Mouse (Mus musculus) adrenal gland, adult 2 months (tissue): ENCODE data around the gene Rbms2. TPM values are rescaled to one million over a fixed set of nuclear protein-coding genes. Genes with fewer than 3 reads are reported as not detected.
"Not testable (repeated sequence)": the region's sequence is repeated elsewhere in the genome, so short reads cannot be mapped to it uniquely, and the experiment has no call there.

Source experiments
- DNase-seq: peaks from one replicate; pipeline ENCODE4 v3.0.0; 2021
- polyA plus RNA-seq: library from polyadenylated mRNA; depleted of rRNA; stranded (reverse); fragments of >200 nt; gene quantifications from 2 replicates; pipeline ENCODE4 v1.2.3, GENCODE M21; 2012
- total RNA-seq, 2 experiments: library from RNA; stranded (reverse); gene quantifications; 2 replicates each; pipeline ENCODE4 v1.2.3; 2021

Gene Rbms2
- total and polyA plus RNA-seq, 3 experiments = 99.3 to 130 (median 124) TPM

- no peak for DNase-seq
These were observed 13.0 kb upstream of the Rbms2 start for GRCm38 (mm10) chr10:128193113-128193512.

DNA sequence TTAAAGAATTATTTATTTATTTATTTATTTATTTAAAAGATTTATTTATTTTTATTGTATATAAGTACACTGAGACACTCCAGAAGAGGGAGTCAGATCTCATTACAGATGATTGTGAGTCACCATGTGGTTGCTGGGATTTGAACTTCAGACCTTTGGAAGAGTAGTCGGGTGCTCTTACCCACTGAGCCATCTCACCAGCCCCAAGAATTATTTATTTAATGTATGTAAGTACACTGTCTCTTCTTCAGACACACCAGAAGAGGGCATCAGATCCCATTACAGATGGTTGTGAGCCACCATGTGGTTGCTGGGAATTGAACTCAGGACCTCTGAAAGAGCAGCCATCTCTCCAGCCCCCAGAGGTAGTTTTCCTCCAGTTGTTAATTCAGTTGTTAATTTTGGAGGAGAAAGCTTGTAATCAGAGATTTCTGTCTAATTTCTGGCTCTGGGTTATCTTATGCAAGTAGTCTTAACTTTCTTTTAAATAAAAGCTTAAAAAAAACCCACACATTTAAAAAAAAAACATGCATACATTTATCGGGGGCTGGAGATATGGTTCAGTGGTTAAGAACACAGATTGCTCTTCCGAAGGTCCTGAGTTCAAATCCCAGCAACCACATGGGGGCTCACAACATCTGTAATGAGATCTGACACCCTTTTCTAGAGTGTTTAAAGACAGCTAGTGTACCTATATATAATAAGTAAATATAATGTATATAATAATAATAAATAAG is 12.1 kb upstream of the Rbms2 start:
- DNase-seq = not testable (repeated sequence)

DNA sequence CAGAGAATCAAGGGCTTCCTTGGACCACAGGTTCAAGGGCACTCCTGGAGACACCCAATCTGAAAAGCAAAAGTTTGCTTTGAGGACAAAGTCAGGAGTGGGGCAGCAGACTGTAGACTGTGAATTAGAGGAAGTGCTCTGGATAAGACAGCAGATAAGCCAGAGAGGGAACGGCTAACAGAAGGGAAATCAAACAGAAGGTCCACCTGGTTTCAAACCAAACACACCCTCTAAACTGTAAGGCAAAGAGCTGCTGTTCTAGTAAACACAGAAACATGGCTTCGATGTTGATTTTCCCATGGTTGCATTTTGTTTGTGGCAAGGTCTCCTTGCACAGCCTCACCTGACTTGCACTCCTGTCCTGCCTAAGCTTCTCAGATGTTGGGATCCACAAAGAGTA is 11.4 kb upstream of the Rbms2 start:
- DNase-seq = no peak

- peak; percentile 61 for DNase-seq
These were observed 8.3 kb upstream of the Rbms2 start for GRCm38 (mm10) chr10:128188242-128188877.

- DNase-seq = no peak
These were observed 7.1 kb upstream of the Rbms2 start for GRCm38 (mm10) chr10:128187181-128187605.

DNA sequence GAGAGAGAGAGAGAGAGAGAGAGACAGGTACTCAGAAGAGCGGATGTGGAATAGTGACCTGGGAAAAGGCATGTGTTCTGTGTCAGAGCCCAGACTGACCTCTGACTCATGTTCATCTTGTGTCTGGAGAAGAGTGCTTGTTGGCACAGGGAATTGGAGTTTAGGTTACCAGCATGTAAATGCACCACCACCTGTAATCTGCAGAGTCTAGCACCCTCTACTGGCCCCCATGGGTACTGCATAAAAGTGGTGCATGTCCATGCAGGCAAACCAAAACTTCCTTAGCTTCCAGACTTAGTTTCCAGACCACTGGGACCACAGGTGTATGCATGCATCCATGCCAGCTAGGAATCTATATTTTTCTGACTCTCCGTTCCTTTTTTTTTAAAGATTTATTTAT is 5.9 kb upstream of the Rbms2 start:
- DNase-seq = peak; percentile 85

- DNase-seq = peak; percentile 25
These were observed 5.3 kb upstream of the Rbms2 start for GRCm38 (mm10) chr10:128185277-128185940.

GRCm38 (mm10) chr10:128184296-128184695 is 4.2 kb upstream of the Rbms2 start:
- DNase-seq = no peak

DNA sequence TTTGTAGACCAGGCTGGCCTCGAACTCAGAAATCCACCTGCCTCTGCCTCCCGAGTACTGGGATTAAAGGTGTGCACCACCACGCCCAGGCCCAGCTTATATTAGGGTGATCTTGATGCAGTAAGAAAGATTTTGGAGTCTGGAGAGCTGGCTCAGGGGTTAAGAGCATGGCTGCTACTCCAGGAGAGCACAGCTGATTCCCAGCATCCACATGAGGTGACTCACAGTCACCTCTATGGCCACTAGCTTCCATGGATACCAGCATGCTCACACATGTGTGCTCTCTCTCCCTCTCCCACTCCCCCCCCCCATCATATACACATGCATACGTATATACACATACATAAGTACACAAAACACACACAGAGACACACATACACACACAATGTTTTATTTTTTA is 2.8 kb downstream of the Rbms2 start:
- no peak for DNase-seq

DNA sequence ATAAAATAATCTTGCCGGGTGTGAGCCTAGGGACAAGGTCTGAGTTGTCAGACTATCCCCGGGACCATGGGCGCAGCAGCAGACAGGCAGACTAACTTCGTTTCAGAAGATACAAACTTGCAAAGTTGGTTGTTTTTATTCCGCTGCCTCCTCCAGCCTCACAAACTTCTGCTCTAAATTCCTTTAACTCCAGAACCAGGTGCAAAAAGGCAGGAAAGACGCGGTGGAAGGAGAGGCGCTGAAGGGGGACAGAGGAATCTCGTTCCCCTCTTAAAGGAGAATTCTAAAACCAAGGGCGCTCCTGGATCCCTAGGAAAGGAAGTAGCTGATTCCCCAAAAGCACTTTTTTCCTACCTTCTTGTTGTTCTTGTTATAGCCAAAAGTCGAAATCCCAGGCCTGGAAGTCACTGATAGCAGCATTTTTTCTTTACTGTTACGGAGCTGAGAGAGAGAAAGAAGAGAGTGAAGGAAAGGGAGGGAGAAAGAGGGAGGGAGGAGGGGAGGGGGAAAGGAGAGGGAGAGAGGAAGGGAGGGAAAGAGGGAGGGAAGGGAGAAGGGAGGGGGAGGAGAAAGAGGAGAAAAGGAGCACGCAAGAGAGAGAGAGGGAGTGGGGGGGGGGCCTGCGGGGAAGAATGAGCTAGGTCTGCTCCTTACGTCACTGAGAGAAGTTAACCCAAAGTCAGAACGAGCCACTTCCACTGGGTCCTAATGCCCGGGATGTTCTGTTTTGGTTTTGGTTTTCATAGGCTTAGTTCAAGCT is 3.9 kb downstream of the Rbms2 start:
- peak; percentile 78 for DNase-seq

DNA sequence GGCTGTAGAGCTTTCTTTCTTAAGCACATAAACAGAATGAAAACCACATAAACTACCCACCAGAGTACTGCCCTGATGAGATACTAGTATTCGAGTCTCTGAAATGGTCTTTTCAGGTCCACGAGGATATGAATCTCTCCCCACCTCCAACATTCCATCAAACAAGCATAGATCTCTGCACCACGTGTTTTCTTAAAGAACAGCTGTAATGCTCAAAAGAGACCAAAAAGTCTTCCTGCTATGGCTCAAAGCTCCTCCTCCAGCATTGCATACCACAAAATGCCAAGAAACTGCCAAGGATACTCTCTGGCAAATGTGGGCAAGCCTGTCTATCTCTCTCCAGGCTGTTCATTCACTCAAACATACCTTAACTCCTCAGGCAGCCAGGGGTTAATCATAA is 4.8 kb downstream of the Rbms2 start:
- no peak for DNase-seq

DNA sequence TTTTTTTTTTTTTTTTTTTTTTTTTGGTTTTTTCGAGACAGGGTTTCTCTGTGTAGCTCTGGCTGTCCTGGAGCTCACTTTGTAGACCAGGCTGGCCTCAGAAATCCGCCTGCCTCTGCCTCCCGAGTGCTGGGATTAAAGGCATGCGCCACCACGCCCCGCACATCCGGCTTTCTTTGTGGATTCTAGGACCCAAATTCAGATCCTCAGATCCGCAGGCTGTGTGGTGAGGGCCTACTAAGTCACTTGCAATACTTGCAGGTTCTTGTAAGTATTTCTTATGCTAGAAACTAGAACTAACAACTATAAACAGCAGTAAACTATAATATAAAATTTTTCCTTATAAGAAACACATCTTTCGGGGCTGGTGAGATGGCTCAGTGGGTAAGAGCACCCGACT is 8.7 kb downstream of the Rbms2 start:
- not testable (repeated sequence) for DNase-seq

DNA sequence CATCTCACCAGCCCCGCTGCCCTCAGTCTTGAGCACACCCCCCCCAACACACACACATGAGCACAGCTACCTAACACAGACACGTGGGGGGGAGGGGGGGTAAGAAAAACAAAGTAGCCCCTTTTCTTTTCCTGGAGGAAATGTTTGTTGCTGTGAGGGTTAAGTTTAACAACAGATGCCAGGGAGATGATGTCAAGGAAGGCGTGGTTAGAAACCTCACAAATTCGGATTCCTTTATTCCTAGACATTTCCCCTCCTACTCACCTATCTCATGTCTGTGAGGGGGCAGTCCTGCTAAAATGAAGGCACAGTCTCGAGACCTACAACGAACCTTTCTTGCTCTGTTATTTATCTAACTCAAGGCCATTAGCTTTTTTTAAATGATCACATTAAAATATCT is 13.0 kb downstream of the Rbms2 start:
- no peak for DNase-seq

- DNase-seq = not testable (repeated sequence)
These were observed 14.4 kb downstream of the Rbms2 start for GRCm38 (mm10) chr10:128165726-128166125.

DNA sequence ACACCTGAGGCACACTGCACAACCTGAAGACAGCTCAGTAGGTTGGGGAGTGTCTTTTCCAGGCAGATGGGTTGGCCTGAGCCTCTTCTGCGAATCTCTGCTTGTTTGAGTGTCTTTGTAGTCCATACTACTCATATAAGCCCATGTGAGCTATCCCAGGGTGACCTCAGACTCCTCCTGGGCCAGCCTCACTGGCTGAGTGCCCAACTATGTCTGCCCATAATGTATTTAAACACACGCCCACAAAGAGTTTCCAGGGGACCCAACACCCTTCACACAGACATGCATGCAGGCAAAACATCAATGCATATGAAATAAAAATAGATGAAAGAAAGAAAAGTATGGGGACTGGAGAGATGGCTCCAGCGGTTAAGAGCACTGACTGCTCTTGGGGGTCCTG is 26.1 kb downstream of the Rbms2 start:
- no peak for DNase-seq

- peak; percentile 79 for DNase-seq
These were observed 29.2 kb downstream of the Rbms2 start for GRCm38 (mm10) chr10:128150941-128151340.

- peak; percentile 92 for DNase-seq
These were observed 30.5 kb downstream of the Rbms2 start for GRCm38 (mm10) chr10:128149592-128149991.

- no peak for DNase-seq
These were observed 31.2 kb downstream of the Rbms2 start for GRCm38 (mm10) chr10:128148789-128149365.

GRCm38 (mm10) chr10:128144961-128145360 is 35.1 kb downstream of the Rbms2 start:
- DNase-seq = peak; percentile 48

GRCm38 (mm10) chr10:128143659-128144058 is 36.4 kb downstream of the Rbms2 start:
- DNase-seq = peak; percentile 57

DNA sequence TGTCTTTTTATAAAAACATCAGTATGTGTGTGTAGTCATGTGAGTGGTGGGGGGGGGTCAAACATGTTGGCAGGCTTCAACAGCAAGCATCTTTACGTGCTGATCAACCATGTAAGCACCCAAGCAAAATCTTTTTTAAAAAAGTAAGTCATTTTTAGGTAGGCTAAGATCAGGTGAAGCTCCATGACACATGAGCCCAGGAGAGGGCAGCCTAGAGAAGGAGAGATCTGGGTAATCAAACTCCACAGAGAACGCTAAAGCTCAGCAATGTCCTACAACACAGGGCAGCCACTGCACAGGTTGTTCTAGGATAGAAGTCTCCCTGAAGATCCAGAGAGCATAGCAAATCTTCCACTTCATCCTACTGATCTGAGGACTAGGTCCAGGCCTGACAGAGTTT is 37.9 kb downstream of the Rbms2 start:
- no peak for DNase-seq
